Mouse (Mus musculus) megakaryocyte, embryonic 14.5 days (primary cell): ENCODE measurements at regions not wholly inside any gene's neighbourhood (a gene's known extent, or its start where the extent isn't known, plus 50 kb on each side); places are given as distances from the start of the nearest gene placed in this dataset.

ENCODE experiments used
- H3K27me3 ChIP-seq: replicated peaks from 2 replicates; pipeline ENCODE3; 2012; ENCODE audit warnings: inconsistent platforms
- H3K36me3 ChIP-seq: replicated peaks from 2 replicates; pipeline ENCODE3; 2012; ENCODE audit warnings: low read length, inconsistent platforms, mixed read lengths
- H3K4me1 ChIP-seq: 2 replicates; pipeline ENCODE4 v1.6.1; 2012; ENCODE audit warnings: inconsistent platforms
- H3K4me3 ChIP-seq: replicated peaks from 2 replicates; pipeline ENCODE3; 2012; ENCODE audit warnings: moderate library complexity, mild to moderate bottlenecking, inconsistent platforms
- H3K9me3 ChIP-seq: 2 replicates; pipeline ENCODE4 v1.6.1; 2012; ENCODE audit warnings: inconsistent platforms
- FLI1 ChIP-seq: IDR thresholded peaks from 2 replicates; pipeline ENCODE4 v1.6.1; 2012; ENCODE audit warnings: low read length, inconsistent platforms, mixed read lengths
- GATA1 ChIP-seq: IDR thresholded peaks from 3 replicates; pipeline ENCODE4 v1.6.1; 2012; ENCODE audit warnings: mixed read lengths, low read length, inconsistent platforms, borderline replicate concordance

DNA sequence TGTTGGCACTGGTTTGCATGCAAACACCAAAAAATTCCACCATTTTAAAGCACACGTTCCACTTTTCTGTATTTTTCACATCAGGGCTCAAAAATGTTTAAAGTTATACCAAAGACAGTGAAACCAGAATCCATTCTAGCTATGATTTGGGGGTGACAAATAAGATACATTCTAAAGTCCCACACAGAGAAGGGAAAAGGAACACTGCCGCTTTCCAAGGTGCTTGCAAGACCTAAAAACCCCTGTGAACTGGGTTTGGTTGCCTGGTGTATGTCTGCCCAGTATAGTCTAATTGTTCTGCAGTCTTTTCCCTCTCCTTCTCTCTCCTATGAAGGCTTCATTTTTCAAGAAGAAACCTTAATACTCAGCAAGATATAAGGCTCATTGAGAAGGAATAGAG lies 219.6 kb downstream of the Mef2c start:
- TF ChIP-seq GATA1, result no peak
- TF ChIP-seq FLI1, result no peak
- Histone ChIP-seq H3K36me3 (no peaks in the 10 kb centered on the region), H3K27me3 (peaks cover 97% of the 10 kb centered on the region), H3K4me3 (no peak overlapping the region), H3K9me3 (no peaks in the 10 kb centered on the region), H3K4me1 (peaks cover 40% of the 10 kb centered on the region)

DNA sequence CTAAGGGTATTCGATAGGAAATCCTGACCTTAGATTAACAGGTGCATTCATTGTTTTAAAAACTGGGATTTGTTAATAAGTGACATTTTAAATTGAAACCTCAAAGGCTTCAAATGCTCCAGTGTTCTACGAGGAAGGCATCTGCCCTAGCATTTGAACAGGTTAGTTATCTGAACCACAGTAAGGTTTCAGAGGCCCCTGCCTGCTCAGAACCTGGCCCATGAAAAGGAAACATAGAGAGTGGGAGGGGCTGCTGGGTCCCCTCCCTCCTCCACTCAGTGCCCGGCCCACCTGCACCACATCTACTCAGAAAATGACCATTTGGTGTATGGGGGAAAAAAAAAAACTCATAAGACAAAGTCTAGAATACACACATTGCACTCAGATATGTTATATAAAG lies 220.4 kb downstream of the Mef2c start:
- no peaks in the 10 kb centered on the region for H3K36me3 ChIP-seq
- no peak overlapping the region for H3K4me3 ChIP-seq
- H3K9me3 ChIP-seq, result no peaks in the 10 kb centered on the region
- no peak for TF ChIP-seq GATA1
- no peak for TF ChIP-seq FLI1
- peaks cover 41% of the 10 kb centered on the region for H3K4me1 ChIP-seq
- H3K27me3 ChIP-seq, result peaks cover 95% of the 10 kb centered on the region

DNA sequence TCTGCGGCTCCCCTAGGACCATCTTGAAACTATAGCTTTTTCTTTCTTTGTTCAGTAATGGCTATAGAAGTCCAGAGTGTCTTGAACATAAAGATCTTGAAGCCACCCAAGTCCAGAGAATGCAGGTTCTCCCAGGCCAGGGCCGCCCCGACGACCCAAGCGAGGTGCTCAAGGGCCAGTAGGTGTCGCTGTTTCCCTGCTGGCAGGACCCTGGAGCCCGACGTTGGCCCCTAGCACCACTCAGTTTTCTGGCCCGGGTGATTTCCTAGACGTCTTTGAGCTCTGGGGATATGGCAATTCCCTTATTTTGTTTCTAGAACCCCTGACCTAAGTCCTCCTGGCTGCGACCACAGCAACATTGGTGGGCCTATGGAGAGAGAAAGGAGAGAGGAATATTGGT lies 221.2 kb downstream of the Mef2c start:
- TF ChIP-seq GATA1, result no peak
- no peak for TF ChIP-seq FLI1
- Histone ChIP-seq H3K4me3 (no peak overlapping the region), H3K4me1 (peaks cover 44% of the 10 kb centered on the region), H3K27me3 (peaks cover 95% of the 10 kb centered on the region), H3K9me3 (no peaks in the 10 kb centered on the region), H3K36me3 (no peaks in the 10 kb centered on the region)

DNA sequence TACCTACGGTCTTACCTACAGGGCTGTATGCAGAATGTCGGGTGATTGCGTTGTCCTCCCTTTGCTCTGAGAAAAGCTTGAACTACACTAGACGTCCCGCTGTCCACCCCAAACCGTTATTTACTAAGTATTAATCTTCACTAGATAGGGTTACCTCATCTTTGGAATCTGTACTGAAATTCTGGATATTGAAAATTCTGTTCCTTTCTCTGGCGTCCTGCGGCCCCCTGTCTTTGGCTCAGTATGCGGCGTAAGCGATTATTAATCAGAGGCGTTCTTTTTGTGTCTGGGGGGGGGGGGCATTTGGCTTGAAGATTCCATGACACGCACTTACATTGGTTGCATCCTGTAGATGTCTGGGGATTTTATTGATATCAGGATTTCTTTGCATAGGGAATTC lies 222.0 kb downstream of the Mef2c start:
- TF ChIP-seq GATA1 (no peak), FLI1 (no peak)
- Histone ChIP-seq H3K27me3 (peaks cover 97% of the 10 kb centered on the region), H3K36me3 (no peaks in the 10 kb centered on the region), H3K4me1 (peaks cover 44% of the 10 kb centered on the region), H3K4me3 (no peak overlapping the region), H3K9me3 (no peaks in the 10 kb centered on the region)

DNA sequence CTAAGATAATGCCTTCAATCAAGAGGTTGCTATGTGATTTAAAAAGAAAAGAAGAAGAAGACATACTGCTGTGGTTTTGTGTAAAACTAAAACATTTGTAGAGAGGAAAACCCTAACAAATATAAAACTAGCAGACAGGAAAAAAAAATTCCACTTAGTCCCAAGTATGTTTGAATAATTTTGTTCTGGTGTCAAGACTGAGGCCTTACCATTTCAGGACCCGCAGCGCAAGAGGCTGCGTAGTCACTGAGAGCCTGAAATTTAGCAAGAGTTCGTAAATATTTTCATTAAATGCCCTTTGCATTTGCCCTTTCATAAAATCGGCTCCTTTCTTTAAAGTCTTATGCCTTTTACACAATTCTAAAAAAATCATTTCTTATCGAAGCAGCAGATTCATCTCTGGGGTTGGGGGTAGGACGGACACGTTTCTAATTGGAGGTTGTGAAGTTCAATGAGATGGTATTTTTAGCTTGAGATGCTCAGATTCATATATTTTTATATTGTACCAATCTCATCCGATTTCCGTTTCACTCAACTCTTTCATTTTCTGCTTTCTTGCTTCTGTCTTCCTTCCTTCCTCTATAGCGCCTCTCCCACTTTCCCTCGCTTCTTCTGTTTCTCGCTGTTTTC lies 222.6 kb downstream of the Mef2c start:
- TF ChIP-seq FLI1 (no peak), GATA1 (no peak)
- no peak overlapping the region for H3K4me3 ChIP-seq
- no peaks in the 10 kb centered on the region for H3K9me3 ChIP-seq
- peaks cover 97% of the 10 kb centered on the region for H3K27me3 ChIP-seq
- peaks cover 44% of the 10 kb centered on the region for H3K4me1 ChIP-seq
- no peaks in the 10 kb centered on the region for H3K36me3 ChIP-seq

DNA sequence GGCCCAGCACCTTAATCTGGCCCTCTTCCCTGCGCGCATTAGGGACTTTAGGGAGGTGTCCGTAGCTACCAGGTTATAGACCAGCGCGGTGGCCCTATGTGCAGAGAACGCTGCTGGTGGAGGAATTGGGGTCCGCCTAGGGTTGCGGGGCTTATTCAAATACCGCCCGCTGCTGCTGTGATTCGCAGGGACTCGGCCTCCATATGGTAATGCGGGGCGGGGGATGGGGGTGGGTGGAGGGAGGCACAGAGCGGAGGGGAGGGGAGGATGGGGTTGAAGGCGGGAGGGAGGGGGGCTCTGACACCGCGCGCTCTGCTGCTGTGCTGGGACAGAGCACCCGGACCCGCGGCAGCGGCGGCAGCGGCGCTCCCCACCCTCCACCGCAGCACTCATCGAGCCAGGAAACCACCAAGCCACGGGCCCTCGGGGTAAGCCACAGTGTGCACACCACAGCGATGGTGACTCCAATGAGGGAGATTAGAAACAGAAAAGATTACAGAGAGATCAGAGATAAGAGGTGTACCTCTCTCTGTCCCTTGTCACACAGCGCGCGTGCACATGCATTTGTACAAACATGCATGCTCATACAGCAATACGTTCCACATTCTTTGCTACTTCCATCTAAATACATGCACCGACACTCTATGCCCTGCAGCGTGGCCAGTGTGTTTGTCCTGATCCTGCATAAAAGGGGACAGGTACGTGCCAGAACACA lies 223.4 kb downstream of the Mef2c start:
- no peaks in the 10 kb centered on the region for H3K9me3 ChIP-seq
- TF ChIP-seq GATA1 (no peak), FLI1 (no peak)
- H3K27me3 ChIP-seq, result peaks cover 96% of the 10 kb centered on the region
- peak overlapping the region; percentile 56 for H3K4me3 ChIP-seq
- H3K36me3 ChIP-seq, result no peaks in the 10 kb centered on the region
- peaks cover 44% of the 10 kb centered on the region for H3K4me1 ChIP-seq

DNA sequence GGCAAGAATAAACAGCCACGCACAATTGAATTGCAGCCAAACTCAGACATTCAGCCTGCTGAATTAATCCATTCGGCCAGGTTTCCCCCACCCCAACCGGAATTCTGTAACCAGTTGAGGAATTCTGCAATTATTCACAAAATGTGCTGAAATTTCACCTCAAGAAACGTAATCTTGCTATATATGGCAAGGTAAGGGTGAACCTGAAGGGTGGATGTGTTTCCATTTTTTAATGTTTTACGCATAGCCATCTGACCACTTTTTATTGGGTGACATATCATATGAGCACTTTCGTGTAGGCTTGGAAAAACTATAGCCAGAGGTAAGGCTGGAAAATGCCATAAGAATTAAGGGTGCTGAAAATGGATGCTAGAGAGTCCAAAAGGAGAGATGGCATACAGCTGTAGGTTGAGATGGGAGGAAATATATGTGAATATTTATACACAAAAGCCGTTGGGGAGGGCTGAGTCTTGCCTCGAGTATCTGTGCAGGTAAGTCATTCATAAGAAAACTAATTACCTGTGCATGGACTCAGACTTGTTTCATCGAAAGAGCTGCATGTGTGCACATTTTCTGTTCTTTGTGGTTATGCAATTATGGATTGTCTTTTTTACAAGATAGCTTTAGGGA lies 224.0 kb downstream of the Mef2c start:
- TF ChIP-seq GATA1, result no peak
- TF ChIP-seq FLI1, result no peak
- Histone ChIP-seq H3K4me3 (peak overlapping the region; percentile 56), H3K36me3 (no peaks in the 10 kb centered on the region), H3K27me3 (peaks cover 96% of the 10 kb centered on the region), H3K9me3 (no peaks in the 10 kb centered on the region), H3K4me1 (peaks cover 51% of the 10 kb centered on the region)

DNA sequence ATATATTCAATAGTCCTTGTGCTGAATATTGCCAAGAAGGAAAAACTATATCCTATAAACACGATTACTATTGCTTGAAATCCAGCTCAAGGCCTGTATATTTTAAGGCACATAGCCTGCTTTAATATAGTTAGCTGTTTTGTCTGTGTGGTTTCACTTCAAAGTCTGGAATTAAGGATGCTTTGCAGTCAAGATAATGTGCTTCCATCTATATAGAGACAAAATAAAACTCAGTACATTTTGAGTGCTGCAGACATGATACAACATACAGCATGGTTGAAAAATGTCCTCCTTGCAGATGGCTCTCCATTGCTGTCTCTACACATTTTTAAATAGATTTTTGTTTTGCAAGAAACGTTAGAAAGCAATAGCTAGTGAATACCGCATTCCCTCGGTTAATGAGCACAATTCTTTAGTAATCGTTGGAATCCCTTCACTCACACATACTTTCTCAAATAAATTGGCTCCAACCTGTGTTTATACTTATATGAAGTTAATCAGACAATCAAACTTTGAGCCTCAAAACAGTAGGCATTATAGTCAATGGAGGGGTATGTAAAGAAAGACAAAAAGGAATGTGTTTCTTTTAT lies 224.7 kb downstream of the Mef2c start:
- no peaks in the 10 kb centered on the region for H3K36me3 ChIP-seq
- H3K4me3 ChIP-seq, result no peak overlapping the region
- peaks cover 96% of the 10 kb centered on the region for H3K27me3 ChIP-seq
- no peak for TF ChIP-seq GATA1
- H3K9me3 ChIP-seq, result no peaks in the 10 kb centered on the region
- H3K4me1 ChIP-seq, result peaks cover 57% of the 10 kb centered on the region

DNA sequence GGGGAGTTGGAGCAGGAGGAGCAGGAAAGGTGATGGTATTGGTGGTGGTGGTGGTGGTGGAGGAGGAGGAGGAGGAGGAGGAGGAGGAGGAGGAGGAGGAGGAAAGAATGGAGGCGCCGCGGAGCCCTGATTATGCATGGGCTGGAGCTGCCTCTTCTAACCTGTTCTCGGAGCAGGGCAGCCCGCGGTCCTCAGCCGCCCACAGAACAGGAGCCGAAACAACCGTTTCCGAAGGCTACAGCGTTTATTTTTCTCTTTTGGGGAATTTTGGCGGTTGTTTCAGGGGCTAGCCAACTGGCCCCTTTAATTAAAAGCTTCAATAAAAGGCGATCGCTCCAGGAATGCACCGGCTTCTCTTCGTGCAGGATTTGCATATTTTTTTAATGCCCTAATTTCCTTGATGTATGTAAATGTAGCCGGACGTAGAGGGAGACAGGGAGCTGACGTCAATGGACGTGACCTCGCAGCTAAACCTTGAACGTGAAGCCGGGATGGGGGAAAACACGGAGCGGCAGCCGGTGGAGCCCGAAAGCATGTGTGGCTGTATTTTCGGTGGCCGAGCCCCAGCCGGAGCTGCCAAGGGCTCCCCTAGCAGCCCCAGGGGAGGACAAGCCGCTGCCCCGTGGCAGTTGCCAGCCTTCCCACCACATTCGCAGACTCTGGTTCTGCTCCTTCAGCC lies 225.6 kb downstream of the Mef2c start:
- Histone ChIP-seq H3K9me3 (no peaks in the 10 kb centered on the region), H3K36me3 (no peaks in the 10 kb centered on the region), H3K4me1 (peaks cover 62% of the 10 kb centered on the region), H3K27me3 (peaks cover 97% of the 10 kb centered on the region), H3K4me3 (peak overlapping the region; percentile 91)
- TF ChIP-seq GATA1, result no peak
- no peak for TF ChIP-seq FLI1

DNA sequence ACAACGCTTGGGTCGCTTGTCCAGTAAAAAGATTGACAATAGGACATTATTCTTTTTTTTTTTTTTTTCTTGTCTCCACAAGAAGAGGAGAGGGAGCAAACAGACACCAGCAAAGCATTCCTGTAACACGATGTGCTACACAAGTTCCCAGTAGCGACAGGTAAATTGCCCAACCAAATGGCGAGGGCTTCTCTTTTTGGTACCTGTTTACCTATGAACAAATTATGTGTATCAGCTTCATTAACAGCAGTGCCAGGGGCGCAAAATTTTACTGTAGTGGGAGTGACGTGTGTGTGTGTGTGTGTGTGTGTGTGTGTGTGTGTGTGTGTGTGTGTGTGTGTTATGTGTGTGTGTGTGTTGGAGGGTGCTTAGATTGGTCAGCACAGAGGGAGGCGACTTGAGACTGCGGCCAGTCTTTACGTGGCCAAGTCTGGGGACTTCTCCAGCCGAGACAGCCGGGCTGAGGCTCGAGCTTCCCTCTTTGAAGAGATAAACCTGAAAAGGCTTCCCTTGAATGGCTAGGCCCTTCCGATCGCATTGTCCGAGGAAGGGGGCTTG lies 226.4 kb downstream of the Mef2c start:
- Histone ChIP-seq H3K27me3 (peaks cover 96% of the 10 kb centered on the region), H3K36me3 (no peaks in the 10 kb centered on the region), H3K9me3 (no peaks in the 10 kb centered on the region), H3K4me1 (peaks cover 56% of the 10 kb centered on the region), H3K4me3 (peak overlapping the region; percentile 91)
- TF ChIP-seq GATA1 (no peak), FLI1 (no peak)
